Mouse (Mus musculus): ENCODE measurements at regions not wholly inside any gene's neighbourhood (a gene's known extent, or its start where the extent isn't known, plus 50 kb on each side); places are given as distances from the start of the nearest gene placed in this dataset.

DNA sequence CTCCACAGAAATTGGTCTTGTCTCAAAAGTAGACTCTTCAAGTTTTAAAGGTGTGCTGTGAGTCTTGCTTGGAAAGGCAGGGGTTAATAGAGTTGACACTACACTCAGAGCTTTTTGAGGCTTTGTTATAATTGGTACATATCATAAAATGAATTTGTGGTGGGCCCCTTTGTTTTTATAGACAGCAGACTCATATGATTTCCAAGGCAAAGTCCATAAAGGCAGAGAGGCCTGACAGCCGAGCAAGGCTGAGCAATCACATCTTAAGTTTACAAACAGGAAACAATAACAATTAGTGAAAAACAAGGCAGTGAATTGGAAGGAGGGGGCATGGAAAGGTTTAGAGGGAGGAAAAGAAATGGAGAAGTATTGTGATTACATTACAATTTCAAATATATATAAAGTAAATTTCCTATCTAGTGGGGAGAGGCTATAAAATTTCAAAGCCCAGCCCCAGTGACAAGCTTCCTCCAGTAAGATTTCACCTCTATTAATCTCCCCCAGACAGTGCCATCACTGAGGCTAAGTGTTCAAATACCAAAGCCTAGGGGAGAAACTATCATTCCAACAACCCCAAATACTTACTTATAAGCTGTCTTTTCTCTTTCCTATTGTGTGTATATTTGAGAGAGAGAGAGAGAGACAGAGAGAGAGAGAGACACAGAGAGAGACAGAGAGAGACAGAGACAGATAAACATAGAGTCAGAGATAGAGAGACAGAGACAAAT is 91.3 kb downstream of the Rab11fip2 start:
- DNase-seq, result no peak
- intact Hi-C loops (cut with DNase I), result no loop called here
- H3K27ac ChIP-seq, result no peak overlapping the region
- no peak overlapping the region for H3K4me3 ChIP-seq
- TF ChIP-seq CTCF (IDR thresholded peaks at IDR 0.05), result no peak

Data from gastrocnemius, adult 2 months (tissue).